Mouse (Mus musculus): ENCODE data around the gene Acsl4.

The Acsl4 gene

DNA sequence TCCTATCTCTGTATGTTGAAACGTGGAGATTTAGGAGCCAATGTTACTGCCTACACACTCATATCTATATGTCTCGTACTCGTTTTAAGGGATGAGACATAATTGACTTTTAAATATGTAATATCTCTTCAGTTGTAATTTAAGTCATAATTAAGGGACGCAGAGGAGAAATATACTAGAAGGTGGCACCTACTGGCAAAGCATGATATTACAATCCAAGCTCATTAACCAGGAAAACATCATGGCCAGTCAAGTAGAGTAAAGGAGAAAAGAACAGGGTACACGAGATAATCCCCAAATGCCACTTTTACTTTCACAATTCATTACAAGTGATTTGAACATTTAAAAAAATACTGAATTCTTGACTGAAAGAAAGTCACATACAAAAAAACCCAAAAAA, 31.9 kb downstream of the Acsl4 start:
- DNase-seq, result no peak

DNA sequence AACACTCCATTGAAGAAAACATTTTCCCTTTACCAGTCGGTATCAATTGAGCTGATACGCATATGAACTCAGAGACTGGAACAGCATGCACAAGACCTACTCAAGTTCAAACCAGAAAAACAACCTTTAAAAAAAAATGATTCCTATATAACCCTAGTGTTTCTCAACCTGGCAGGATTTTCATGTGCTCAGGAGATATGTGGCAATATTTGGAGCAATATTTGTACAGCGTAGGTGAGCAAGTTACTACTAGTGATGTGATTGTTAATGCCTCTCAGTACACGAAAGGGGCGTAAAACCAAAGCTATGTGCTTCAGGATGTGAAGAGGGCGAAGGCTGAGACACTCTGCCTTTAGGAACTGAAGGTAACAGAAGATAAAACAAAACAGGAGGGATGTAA, 54.1 kb downstream of the Acsl4 start:
- no peak for DNase-seq

DNA sequence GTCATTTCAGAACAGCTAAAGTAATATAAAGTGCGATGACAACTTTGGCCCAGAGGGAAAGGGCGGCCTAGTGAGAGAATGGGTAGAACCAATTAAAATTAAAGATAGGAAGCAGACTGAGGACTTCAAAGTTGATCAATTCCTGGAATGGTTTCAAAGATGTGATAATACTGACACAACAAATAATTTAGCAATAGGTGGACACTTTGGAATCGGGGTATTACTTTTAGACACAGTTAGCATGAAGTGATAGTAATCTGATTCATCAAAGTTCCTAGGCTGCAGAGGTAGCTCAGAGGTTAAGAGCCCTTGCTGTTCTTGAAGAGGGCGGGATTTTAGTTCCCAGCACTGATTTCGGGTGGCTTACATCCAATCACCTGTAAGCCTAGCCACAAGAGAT, 54.8 kb downstream of the Acsl4 start:
- DNase-seq, result no peak

DNA sequence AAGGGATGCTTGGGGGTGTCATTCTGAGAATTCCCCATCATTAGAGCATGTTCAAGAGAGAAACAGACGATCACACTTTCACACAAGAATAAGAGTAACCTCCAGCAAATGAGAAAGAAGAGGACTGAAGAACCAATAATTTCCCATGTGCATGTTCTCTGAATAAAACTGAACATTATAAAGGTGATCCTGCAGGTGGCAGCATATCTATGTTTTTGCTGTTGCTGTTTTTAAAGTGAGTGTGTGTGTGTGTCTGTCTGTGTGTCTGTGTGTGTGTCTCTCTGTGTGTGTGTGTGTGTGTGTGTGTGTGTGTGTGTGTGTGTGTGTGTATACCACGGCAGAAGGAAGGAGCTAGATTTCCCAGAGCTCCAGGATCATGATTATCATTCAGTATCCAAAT, 64.6 kb downstream of the Acsl4 start:
- peak in 1 of 2 experiments; percentile 21 for DNase-seq

DNA sequence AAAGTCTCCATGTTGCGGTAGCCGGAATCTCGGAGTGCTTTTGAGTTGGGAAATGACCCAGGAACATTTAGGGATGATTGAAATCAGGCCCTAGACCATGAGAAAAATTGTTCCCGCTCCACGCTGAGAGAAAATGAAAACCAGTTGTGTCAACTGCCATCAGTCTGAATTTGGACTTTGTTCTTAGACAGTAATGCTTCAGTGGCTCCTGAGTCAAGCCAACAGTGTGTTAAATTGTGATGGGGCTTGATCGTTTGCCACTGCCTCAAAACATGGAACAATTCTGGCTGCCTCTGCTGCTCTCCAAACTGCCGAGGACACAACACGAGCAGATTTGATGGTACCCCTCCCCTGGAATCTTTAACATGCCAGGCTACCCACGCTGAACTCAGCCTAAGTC, 74.2 kb downstream of the Acsl4 start:
- DNase-seq, result peak; percentile 16 to 47

DNA sequence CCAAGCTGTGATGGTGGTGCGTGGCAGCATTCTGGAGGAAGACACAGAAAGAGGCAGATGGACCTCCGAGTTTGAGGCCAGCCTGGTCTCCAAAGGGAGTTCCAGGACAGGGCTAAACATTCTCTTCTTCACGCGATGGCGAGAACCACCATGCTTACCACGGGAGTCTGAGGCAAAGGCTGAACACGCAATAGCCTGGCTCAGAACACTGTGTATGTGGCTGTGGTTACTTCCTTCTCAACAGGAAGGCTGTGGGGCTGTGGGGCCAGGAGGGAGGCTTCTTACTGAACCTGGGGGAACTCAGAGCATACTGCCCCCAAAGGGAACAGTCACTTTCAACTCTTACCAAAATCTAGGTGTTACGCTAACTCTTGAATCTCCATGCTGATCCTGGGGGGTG, 75.1 kb downstream of the Acsl4 start:
- DNase-seq, result peak in 1 of 2 experiments; percentile 2

DNA sequence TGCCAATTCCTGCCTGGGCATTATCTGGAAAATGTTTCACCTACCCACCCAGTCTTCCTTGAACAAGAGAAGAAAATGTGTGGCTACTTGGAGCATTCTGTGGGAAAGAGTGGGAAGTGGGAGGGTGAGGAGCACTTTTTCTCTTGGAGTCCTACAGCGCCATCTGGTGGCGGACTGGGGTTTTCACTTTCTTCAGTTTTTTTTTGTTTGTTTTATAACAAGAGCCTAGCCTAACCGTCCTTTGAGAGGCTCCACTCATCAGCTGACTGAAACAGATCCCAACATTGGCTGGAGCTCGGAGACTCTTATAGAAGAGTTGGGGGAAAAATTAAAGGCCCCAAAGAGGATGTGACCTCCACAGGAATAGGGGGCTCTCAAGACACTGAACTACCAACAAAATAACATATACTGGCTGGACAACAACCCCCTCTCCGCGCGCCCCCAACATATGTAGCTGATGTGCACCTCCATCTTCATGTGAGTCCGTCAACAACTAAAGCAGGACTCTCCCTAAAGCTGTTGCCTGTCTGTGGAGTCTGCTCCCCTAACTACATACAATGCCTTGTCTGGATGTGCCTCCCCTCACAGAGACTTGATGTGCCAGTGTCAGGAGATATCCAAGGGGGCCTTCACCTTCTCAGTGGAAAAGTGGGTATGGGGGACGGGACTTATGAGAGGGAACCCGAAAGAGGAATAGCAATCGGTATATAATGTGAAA, 75.9 kb downstream of the Acsl4 start:
- peak; percentile 64 to 78 for DNase-seq

DNA sequence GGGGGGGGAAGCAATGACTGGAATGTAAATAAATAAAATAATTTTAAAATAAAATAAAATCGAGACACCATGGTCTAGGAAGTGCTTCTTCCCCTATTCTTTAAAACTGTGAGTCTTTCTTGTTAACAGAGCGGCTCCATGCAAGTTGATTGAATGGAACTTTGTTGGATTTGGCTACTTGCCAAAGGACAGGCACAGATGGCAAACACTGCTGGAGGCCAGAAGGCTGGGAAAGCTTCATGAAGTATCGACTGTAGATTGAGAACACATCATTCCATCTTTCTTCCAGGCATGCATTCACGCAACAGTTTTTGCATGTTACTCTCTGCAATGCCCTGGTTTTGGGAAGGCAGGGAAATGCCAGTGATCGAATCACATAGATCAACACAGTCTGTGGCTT, 79.9 kb downstream of the Acsl4 start:
- DNase-seq, result no peak

DNA sequence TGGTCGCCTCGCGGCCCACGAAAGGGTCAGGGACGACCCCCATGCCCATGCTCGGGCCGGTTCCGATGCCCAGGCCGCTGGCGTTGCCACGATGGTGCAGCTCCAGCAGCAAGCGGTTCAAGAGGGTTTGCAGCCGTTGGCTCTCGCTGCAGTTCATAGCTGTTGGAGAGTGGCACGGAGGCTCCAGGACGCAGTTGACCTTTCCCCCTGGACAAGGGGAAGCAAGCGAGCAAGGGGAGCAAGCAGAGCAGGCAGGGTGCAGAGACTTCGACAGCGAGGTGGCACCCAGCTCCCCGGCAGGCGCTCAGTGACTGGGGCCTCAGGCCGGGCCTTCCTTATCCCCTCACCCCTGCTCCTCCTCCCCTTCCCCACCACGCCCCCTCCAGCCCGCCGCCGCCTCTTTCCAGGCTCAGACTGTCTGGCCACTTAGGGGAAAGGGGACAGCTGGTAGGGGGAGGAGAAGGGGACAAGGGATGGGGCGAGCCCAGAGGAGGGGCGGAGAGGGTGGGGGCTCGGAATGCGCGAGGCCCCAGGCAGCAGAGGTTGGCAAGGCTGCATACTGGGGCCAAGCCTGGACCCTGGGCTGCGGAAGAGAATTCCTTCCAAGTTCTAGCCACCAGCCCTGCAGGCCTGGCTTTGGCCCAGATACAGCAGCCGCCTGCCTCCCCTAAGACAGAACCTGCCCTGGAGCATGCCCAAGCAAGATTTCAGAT, 84.3 kb downstream of the Acsl4 start, which contains the start of gene Kcne1l:
Kcne1l (minus strand) TSS at position 426 of the 713 bp plus-strand sequence.
- peak in 1 of 2 experiments; percentile 3 for DNase-seq

DNA sequence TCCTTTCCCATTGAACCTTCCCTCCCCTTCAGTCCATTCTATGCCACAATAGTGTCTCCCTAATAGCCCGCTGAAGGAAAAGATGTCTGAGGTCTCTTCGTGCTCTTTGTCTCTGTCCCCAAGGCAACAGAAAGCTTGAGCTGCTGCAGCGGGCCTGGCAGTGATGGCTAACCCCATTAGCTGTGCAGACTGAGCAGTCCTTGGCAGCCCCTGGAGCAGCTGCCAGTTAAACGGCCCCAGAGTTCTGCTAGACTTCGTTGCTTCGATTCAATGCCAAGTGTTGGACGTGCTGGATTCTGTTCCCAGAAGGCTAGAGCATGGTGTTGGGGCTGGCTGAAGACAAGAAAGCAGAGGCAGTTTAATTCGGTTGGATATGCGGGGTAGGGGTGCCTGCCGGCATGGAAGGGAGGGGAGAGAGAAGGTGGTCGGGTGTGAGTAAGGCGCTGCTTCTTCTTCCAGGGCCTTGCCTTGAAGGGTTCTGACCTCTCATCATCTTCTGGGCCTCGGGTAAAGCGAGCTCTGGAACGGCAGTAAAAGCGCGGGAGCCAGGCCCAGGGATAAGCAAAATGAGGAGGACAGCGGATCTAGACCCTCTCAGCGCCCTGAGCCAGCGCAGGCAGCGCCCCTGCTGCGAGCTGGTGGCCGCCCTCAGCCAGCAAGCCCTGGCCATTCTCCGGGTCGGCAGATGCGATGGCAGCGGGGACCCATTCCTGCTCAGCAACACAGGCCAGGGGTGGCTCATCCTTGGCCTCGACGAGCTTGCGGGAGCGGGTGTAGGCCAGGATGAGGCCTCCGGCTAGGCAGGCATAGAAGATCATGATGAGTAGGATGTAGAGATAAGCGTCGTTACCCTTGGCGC, 85.1 kb downstream of the Acsl4 start:
- DNase-seq, result peak in 1 of 2 experiments; percentile 2

DNA sequence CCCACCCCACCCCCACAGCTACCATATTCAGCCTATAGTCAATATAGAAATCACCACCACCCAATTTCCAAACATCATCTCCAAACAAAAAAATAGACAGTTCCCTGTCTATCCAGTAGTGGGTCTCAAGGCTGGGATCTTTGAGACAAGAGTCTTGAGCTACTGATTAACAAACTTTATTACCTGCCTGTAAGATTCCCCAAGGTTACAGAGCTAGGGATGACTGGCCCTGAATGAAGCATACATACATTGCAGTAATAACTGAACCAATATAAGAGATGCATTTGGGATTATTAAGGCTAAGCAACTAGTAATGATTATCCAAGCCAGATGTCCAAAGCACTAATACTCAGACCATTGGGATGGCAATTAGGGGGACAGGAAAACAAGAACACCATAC, 85.7 kb downstream of the Acsl4 start:
- DNase-seq, result no peak

DNA sequence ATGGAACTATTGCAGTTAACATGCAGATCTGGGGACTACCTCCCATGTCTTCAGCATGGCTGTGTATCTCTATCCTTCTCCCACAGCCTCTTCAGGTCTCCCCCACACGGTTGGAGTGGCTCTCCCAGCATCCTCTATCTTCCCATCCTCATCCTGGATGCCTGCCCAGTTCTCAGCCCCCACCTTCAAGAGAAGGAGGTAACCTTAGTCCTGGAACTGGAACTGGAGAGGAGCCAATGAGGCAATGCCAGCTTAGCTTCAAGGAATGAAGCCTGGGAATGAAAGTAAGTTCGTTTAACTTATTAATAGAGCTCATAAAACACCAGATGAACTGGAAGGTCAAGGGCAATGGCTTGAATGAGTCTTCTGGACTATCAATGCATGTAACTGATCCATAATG, 86.9 kb downstream of the Acsl4 start:
- peak; percentile 74 to 77 for DNase-seq

DNA sequence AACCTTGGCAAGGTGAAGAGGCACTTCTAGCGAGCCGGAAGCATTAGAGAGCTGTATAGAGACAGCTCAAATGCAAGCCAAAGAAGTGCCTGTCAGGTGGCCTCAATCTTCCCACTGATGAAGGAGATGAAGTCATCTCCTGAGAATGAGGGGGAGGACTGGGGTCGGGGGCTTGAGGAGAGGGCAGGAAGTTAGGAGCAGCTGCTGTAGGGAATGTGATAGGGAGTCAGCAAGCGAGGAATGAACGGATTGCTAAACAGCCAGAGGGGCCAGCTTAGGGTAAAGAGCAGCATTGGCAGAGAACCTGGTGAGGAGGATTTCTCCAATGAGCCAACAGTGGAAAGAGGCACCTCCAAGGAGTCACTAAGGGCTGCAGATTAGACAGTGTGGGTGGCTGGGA, 104.4 kb downstream of the Acsl4 start:
- DNase-seq, result no peak

DNA sequence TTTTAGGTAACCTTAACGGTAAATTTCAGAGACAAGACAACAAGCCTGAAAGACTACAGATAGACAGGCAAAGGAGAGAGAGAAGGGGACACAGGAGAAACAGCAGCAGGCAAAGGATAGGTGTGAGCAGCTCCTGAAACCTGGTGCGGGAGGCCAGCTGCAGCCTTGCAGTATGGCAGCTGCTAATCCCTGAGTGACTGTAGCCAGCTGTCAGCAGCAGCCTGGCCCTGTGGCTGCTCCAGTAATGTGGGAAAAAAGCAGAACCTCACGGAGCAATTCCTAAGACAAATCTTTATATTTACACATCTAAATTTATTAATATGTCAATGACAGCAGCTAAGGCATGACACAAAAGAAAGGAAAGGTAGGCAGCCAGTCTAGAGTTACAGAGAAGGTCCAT, 113.8 kb downstream of the Acsl4 start:
- DNase-seq, result no peak

DNA sequence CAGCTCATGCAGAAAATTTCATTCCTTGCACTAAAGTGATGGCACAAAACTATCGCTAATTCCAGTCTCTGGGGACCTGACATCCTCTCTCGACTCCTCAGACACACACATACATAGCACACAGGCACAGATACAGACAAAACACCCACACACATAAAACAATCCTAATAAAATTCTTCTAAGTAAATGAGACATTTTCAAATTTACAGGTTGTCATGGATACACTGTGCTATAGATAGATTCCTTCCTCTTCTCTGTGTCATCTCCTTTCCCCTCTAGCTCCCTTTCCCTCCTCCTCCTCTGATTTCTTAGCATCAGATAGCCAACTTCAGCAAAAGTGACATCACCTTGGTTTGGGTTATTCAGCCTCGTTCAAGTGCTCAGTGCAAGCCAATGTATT, 114.3 kb downstream of the Acsl4 start:
- no peak for DNase-seq
